Mouse (Mus musculus): ENCODE data around the gene AC124108.1.

AC124108.1 gene

DNA sequence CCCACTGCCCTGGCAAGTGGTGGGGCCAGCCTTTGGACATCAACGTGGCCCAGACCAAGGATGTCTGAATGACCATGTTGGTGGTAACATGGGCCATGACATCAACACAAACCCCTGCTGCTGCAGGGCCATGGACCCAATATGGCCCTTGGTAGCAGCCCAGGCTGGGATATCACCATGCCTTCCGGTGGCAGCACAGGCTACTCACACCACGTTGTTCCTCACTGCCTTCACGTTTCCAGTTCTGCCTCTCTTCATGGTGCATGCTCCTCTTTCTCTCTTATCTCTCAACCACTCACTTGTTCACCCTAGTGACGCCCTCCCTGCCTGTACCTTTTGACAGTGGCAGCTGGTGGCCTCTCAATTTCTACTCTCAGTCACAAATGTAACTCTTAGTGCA lies 53.8 kb downstream of the AC124108.1 start:
- WGBS: 87% methylated on average over 5 of the region's 5 CpGs

DNA sequence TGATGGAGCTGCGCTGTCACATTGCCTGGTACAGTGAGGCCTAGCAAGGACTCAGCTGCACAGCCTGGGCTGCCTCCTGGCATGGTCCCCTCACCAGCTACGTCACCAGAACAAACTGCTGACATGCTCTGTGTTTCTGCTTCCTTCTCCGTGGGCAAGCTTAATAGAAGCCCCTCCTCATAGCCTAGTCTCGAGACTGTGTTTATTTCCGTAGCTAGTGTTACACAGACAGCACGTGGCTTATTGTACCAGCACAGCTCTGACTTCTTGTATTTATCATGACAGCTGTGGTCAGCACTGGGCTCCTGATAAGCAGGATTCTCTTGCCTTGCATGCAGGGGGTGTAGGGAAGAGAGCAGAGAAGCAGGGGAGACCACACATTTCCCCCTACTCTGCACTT lies 54.9 kb downstream of the AC124108.1 start:
- 68% methylated on average over 6 of the region's 6 CpGs for WGBS

DNA sequence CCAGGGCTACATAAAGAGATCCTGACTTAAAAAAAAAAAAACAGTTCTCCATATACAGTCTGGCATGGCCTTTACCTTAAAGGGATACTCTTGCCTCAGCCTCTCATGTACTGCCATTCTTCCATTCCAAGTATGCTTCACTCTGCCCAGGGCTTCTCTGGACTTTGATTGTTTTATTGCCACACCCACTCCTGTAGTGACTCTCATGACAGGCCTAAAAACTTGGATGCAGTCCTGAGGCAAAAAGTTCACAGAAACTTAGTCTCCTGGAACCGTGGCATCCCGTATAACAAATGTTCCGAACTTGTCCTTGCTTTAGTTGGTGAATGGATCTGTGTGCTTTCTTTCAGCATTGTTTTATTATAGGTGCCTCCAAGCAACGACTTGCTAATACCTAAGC lies 55.4 kb downstream of the AC124108.1 start:
- 89% methylated on average over 4 of the region's 4 CpGs for WGBS

DNA sequence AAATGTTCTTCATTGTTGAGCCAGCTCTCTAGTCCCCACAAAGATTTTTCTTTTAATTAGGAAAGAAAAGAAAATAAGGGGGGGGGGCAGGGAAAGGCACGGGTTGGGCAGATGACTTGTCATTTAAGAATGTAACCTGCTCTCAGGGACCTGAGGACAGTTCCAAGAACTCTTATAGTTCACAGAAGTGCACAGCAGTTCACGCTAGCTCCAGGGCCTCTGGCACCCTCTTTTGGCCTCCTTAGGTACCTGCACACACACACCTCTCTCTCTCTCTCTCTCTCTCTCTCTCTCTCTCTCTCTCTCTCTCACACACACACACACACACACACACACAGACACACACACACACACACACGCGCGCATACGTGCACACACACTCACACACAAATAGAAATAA lies 63.2 kb downstream of the AC124108.1 start:
- WGBS: 83% methylated on average over 6 of the region's 6 CpGs

Measured in cerebral cortex, adult 2 months (tissue).